Mouse (Mus musculus) liver, embryonic 13.5 days (tissue): ENCODE measurements around the gene Sertm1. TPM values are rescaled to one million over a fixed set of nuclear protein-coding genes. Genes with fewer than 3 reads are reported as not detected.

Source experiments
- ATAC-seq: fragments of 200-750 bp; cut with Nextera tagmentation; 2 replicates; pipeline ENCODE4 v1.8.0; 2017; ENCODE audit warnings: low read depth, mild to moderate bottlenecking, moderate number of reproducible peaks, moderate library complexity
- DNase-seq: peaks from one replicate; pipeline ENCODE4 v3.0.0; 2022
- H3K27ac ChIP-seq: fragments of 300-500 bp; sonication (generic); 2 replicates; pipeline ENCODE4 v1.5.1; 2015; ENCODE audit warnings: moderate library complexity, mild to moderate bottlenecking, inconsistent platforms
- H3K27me3 ChIP-seq: fragments of 300-500 bp; sonication (generic); 2 replicates; pipeline ENCODE4 v1.6.1; 2015; ENCODE audit warnings: mild to moderate bottlenecking, inconsistent platforms
- H3K36me3 ChIP-seq: fragments of 300-500 bp; sonication (generic); 2 replicates; pipeline ENCODE4 v1.6.1; 2015; ENCODE audit warnings: mild to moderate bottlenecking, inconsistent platforms
- H3K4me1 ChIP-seq: fragments of 300-500 bp; sonication (generic); replicated peaks from 2 replicates; pipeline ENCODE4 v1.6.1; 2015; ENCODE audit warnings: inconsistent platforms
- H3K4me2 ChIP-seq: fragments of 300-500 bp; sonication (generic); 2 replicates; pipeline ENCODE4 v1.6.1; 2015; ENCODE audit warnings: inconsistent platforms, mild to moderate bottlenecking, moderate library complexity
- H3K4me3 ChIP-seq: fragments of 300-500 bp; sonication (generic); replicated peaks from 2 replicates; pipeline ENCODE4 v1.5.1; 2015; ENCODE audit warnings: mild to moderate bottlenecking, inconsistent platforms
- H3K9ac ChIP-seq: fragments of 300-500 bp; sonication (generic); 2 replicates; pipeline ENCODE4 v1.6.1; 2015; ENCODE audit warnings: mild to moderate bottlenecking, inconsistent platforms
- H3K9me3 ChIP-seq: fragments of 300-500 bp; sonication (generic); replicated peaks from 2 replicates; pipeline ENCODE4 v1.6.1; 2016; ENCODE audit warnings: inconsistent platforms
- WGBS: fragments of 180-500 bp; shearing (Covaris S2); methylation state at CpG from one replicate; pipeline ENCODE4 v1.1.7; 2015; ENCODE audit not compliant: insufficient replicate concordance; 5-methylcytosine and 5-hydroxymethylcytosine counted together
- polyA plus RNA-seq: library from polyadenylated mRNA; unstranded; fragments of >200 nt; fragmentation: Nextera tagmentation; extraction: Ambion mirVana; gene quantifications from 2 replicates; pipeline ENCODE4 v1.2.1, GENCODE M21; 2015

The Sertm1 gene
- polyA plus RNA-seq, 1 experiment from 2014 or later: 0.52 TPM

DNA sequence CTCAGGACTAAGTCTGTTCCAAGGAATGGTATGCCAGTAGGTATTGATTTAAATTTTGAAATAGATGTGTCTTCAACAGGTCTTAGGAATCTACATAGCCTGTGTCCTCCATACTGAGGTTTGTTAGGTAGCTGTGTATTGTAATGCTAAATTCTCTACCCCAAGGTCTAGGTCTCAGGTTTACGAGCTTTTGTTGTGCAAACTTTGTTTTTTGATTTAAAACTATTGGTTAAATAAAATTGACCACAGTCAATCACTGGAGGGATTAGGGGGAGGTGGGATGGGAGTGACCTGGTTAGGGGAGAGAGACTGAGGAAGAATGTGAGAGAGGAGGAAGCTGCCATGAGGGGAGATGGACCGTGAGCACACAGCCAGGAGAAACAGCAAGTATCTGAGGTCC lies 29.2 kb downstream of the Sertm1 start:
- H3K36me3 ChIP-seq: no peaks in the 10 kb centered on the region
- H3K27me3 ChIP-seq: no peaks in the 10 kb centered on the region
- no peaks in the 10 kb centered on the region for H3K9me3 ChIP-seq
- no peak overlapping the region for H3K4me2 ChIP-seq
- H3K4me1 ChIP-seq: no peaks in the 10 kb centered on the region
- H3K9ac ChIP-seq: no peak overlapping the region
- H3K4me3 ChIP-seq: no peak overlapping the region
- no peak for ATAC-seq
- 62% methylated on average over 2 of the region's 2 CpGs for WGBS
- no peak overlapping the region for H3K27ac ChIP-seq
- DNase-seq: no peak

Other genes with a start within 250 kb of the Sertm1 start
- gene Supt20, start 223.1 kb downstream of the Sertm1 start, polyA plus RNA-seq: 33.1 and 43.1 TPM in 2 replicates
- gene Gm21958, start 201.5 kb downstream of the Sertm1 start, polyA plus RNA-seq: not detected in 2 replicates
- gene Exosc8, start 180.5 kb downstream of the Sertm1 start, polyA plus RNA-seq: 106 and 110 TPM in 2 replicates
- 29.8 and 32.5 TPM in 2 replicates for gene Alg5, start 180.3 kb downstream of the Sertm1 start, polyA plus RNA-seq
- 0.06 and 0.09 TPM in 2 replicates for gene Smad9, start 160.3 kb downstream of the Sertm1 start, polyA plus RNA-seq
- 16.6 and 20.9 TPM in 2 replicates for gene Rfxap, start 108.1 kb downstream of the Sertm1 start, polyA plus RNA-seq
- gene Ccna1, start 139.6 kb upstream of the Sertm1 start, polyA plus RNA-seq: 0.20 and 0.34 TPM in 2 replicates
- gene Spg20, start 196.2 kb upstream of the Sertm1 start, polyA plus RNA-seq: 9.8 and 11.9 TPM in 2 replicates
- not detected in 2 replicates for gene Ccdc169, start 221.5 kb upstream of the Sertm1 start, polyA plus RNA-seq